Mouse (Mus musculus): Measurements from ENCODE around the gene Hps5. TPM values are rescaled to one million over a fixed set of nuclear protein-coding genes. Genes with fewer than 3 reads are reported as not detected.
"Not testable (repeated sequence)": the region's sequence is repeated elsewhere in the genome, so short reads cannot be mapped to it uniquely, and the experiment has no call there.

Gene Hps5
- polyA plus RNA-seq, 1 experiment from 2014 or later: 16.2 TPM

- Histone ChIP-seq H3K27me3 (replicated peaks; ENCODE audit: control insufficient read depth, insufficient read depth, low read length) (no peaks in the 10 kb centered on the region), H3K36me3 (ENCODE audit: control insufficient read depth, insufficient read depth, low read length) (peaks cover 64% of the 10 kb centered on the region), H3K9me3 (ENCODE audit: control insufficient read depth, low read length) (no peaks in the 10 kb centered on the region), H3K9ac (ENCODE audit: low read depth, low read length) (no peak overlapping the region), H3K27ac (replicated peaks; ENCODE audit: low read depth, low read length) (no peak overlapping the region), H3K4me3 (ENCODE audit: low read depth, low read length) (no peak overlapping the region), H3K4me2 (ENCODE audit: low read depth, low read length) (no peak overlapping the region), H3K4me1 (ENCODE audit: control insufficient read depth, insufficient read depth, low read length) (no peaks in the 10 kb centered on the region)
- ATAC-seq (ENCODE audit: low read depth) (no peak), DNase-seq (ENCODE audit: low spot score) (no peak)
- WGBS: 75% methylated on average over 11 of the region's 11 CpGs
These were observed 34.6 kb downstream of the Hps5 start for GRCm38 (mm10) chr7:46761049-46761795.

- 73% methylated on average over 2 of the region's 3 CpGs for WGBS
- no peak within 1 kb of the TSS for H3K4me3 ChIP-seq (ENCODE audit: low read depth, low read length)
- H3K4me2 ChIP-seq (ENCODE audit: low read depth, low read length): no peak within 1 kb of the TSS
- ATAC-seq (ENCODE audit: low read depth) (no peak), DNase-seq (ENCODE audit: low spot score) (no peak)
- H3K4me1 ChIP-seq (ENCODE audit: control insufficient read depth, insufficient read depth, low read length): no peaks in the 10 kb centered on the region
- H3K27ac ChIP-seq (replicated peaks; ENCODE audit: low read depth, low read length): no peak within 1 kb of the TSS
- no peak within 1 kb of the TSS for H3K9ac ChIP-seq (ENCODE audit: low read depth, low read length)
- H3K36me3 ChIP-seq (ENCODE audit: control insufficient read depth, insufficient read depth, low read length): no peaks in the 10 kb centered on the region
- no peaks in the 10 kb centered on the region for H3K9me3 ChIP-seq (ENCODE audit: control insufficient read depth, low read length)
- H3K27me3 ChIP-seq (replicated peaks; ENCODE audit: control insufficient read depth, insufficient read depth, low read length): no peaks in the 10 kb centered on the region
These were observed 44.4 kb downstream of the Hps5 start, which contains the start of gene Saa2 for GRCm38 (mm10) chr7:46751490-46751889. Gene Saa2 (plus strand): TSS chr7:46751790.

GRCm38 (mm10) chr7:46748459-46748858, 47.4 kb downstream of the Hps5 start:
- Histone ChIP-seq H3K9me3 (ENCODE audit: control insufficient read depth, low read length) (no peaks in the 10 kb centered on the region), H3K4me3 (ENCODE audit: low read depth, low read length) (no peak overlapping the region), H3K36me3 (ENCODE audit: control insufficient read depth, insufficient read depth, low read length) (no peaks in the 10 kb centered on the region), H3K27me3 (replicated peaks; ENCODE audit: control insufficient read depth, insufficient read depth, low read length) (no peaks in the 10 kb centered on the region), H3K27ac (replicated peaks; ENCODE audit: low read depth, low read length) (no peak overlapping the region), H3K4me2 (ENCODE audit: low read depth, low read length) (no peak overlapping the region), H3K9ac (ENCODE audit: low read depth, low read length) (no peak overlapping the region), H3K4me1 (ENCODE audit: control insufficient read depth, insufficient read depth, low read length) (no peaks in the 10 kb centered on the region)
- DNase-seq (ENCODE audit: low spot score) (no peak), ATAC-seq (ENCODE audit: low read depth) (no peak)
- 42% methylated on average over 3 of the region's 3 CpGs for WGBS

- 76% methylated on average over 7 of the region's 7 CpGs for WGBS
- ATAC-seq (ENCODE audit: low read depth): no peak
- no peak overlapping the region for H3K4me2 ChIP-seq (ENCODE audit: low read depth, low read length)
These were observed 49.5 kb downstream of the Hps5 start for GRCm38 (mm10) chr7:46746381-46746780.

GRCm38 (mm10) chr7:46745816-46746215, 50.0 kb downstream of the Hps5 start:
- H3K27me3 ChIP-seq (replicated peaks; ENCODE audit: control insufficient read depth, insufficient read depth, low read length): no peaks in the 10 kb centered on the region
- ATAC-seq (ENCODE audit: low read depth): no peak
- 69% methylated on average over 3 of the region's 3 CpGs for WGBS

More at GRCm38 (mm10) chr7:46746381-46746780, 49.5 kb downstream of the Hps5 start:
- Histone ChIP-seq H3K27ac (replicated peaks; ENCODE audit: low read depth, low read length) (no peak overlapping the region), H3K4me1 (ENCODE audit: control insufficient read depth, insufficient read depth, low read length) (no peaks in the 10 kb centered on the region), H3K9ac (ENCODE audit: low read depth, low read length) (no peak overlapping the region), H3K9me3 (ENCODE audit: control insufficient read depth, low read length) (no peaks in the 10 kb centered on the region), H3K36me3 (ENCODE audit: control insufficient read depth, insufficient read depth, low read length) (no peaks in the 10 kb centered on the region), H3K4me3 (ENCODE audit: low read depth, low read length) (no peak overlapping the region), H3K27me3 (replicated peaks; ENCODE audit: control insufficient read depth, insufficient read depth, low read length) (no peaks in the 10 kb centered on the region)
- no peak for DNase-seq (ENCODE audit: low spot score)

GRCm38 (mm10) chr7:46742880-46743279, 53.0 kb downstream of the Hps5 start, which contains the start of gene Saa1:
Gene Saa1 (minus strand): TSS chr7:46742980.
- H3K4me3 ChIP-seq (ENCODE audit: low read depth, low read length); H3K4me2 ChIP-seq (ENCODE audit: low read depth, low read length); H3K4me1 ChIP-seq (ENCODE audit: control insufficient read depth, insufficient read depth, low read length); H3K9ac ChIP-seq (ENCODE audit: low read depth, low read length); H3K27me3 ChIP-seq (replicated peaks; ENCODE audit: control insufficient read depth, insufficient read depth, low read length); DNase-seq (ENCODE audit: low spot score); ATAC-seq (ENCODE audit: low read depth); H3K9me3 ChIP-seq (ENCODE audit: control insufficient read depth, low read length); H3K27ac ChIP-seq (replicated peaks; ENCODE audit: low read depth, low read length); H3K36me3 ChIP-seq (ENCODE audit: control insufficient read depth, insufficient read depth, low read length): not testable (repeated sequence)
- WGBS: 63% methylated on average over 3 of the region's 3 CpGs

More at GRCm38 (mm10) chr7:46745816-46746215, 50.0 kb downstream of the Hps5 start:
- Histone ChIP-seq H3K4me3 (ENCODE audit: low read depth, low read length) (no peak overlapping the region), H3K4me2 (ENCODE audit: low read depth, low read length) (no peak overlapping the region), H3K27ac (replicated peaks; ENCODE audit: low read depth, low read length) (no peak overlapping the region), H3K9me3 (ENCODE audit: control insufficient read depth, low read length) (no peaks in the 10 kb centered on the region), H3K36me3 (ENCODE audit: control insufficient read depth, insufficient read depth, low read length) (no peaks in the 10 kb centered on the region), H3K4me1 (ENCODE audit: control insufficient read depth, insufficient read depth, low read length) (no peaks in the 10 kb centered on the region), H3K9ac (ENCODE audit: low read depth, low read length) (no peak overlapping the region)
- DNase-seq (ENCODE audit: low spot score): no peak

GRCm38 (mm10) chr7:46740041-46740440, 55.8 kb downstream of the Hps5 start:
- not testable (repeated sequence) for DNase-seq (ENCODE audit: low spot score); H3K4me2 ChIP-seq (ENCODE audit: low read depth, low read length); ATAC-seq (ENCODE audit: low read depth); H3K36me3 ChIP-seq (ENCODE audit: control insufficient read depth, insufficient read depth, low read length); H3K27ac ChIP-seq (replicated peaks; ENCODE audit: low read depth, low read length); H3K4me1 ChIP-seq (ENCODE audit: control insufficient read depth, insufficient read depth, low read length); H3K9me3 ChIP-seq (ENCODE audit: control insufficient read depth, low read length); H3K4me3 ChIP-seq (ENCODE audit: low read depth, low read length); H3K9ac ChIP-seq (ENCODE audit: low read depth, low read length); H3K27me3 ChIP-seq (replicated peaks; ENCODE audit: control insufficient read depth, insufficient read depth, low read length)
- WGBS: 80% methylated on average over 5 of the region's 5 CpGs

- 82% methylated on average over 12 of the region's 12 CpGs for WGBS
- H3K27ac ChIP-seq (replicated peaks; ENCODE audit: low read depth, low read length): no peak overlapping the region
- DNase-seq (ENCODE audit: low spot score) (no peak), ATAC-seq (ENCODE audit: low read depth) (no peak)
- no peaks in the 10 kb centered on the region for H3K27me3 ChIP-seq (replicated peaks; ENCODE audit: control insufficient read depth, insufficient read depth, low read length)
- H3K4me2 ChIP-seq (ENCODE audit: low read depth, low read length): no peak overlapping the region
- H3K9me3 ChIP-seq (ENCODE audit: control insufficient read depth, low read length): no peaks in the 10 kb centered on the region
- H3K4me1 ChIP-seq (ENCODE audit: control insufficient read depth, insufficient read depth, low read length): no peaks in the 10 kb centered on the region
- H3K36me3 ChIP-seq (ENCODE audit: control insufficient read depth, insufficient read depth, low read length): no peaks in the 10 kb centered on the region
- H3K9ac ChIP-seq (ENCODE audit: low read depth, low read length): no peak overlapping the region
- no peak overlapping the region for H3K4me3 ChIP-seq (ENCODE audit: low read depth, low read length)
These were observed 57.1 kb downstream of the Hps5 start for GRCm38 (mm10) chr7:46738561-46739460.
